Mouse (Mus musculus) heart, adult 2 months (tissue): ENCODE data around the gene Shbg.

Experiments
- EP300 ChIP-seq: fragments of 200-500 bp; IDR thresholded peaks from 2 replicates; pipeline ENCODE4 v1.6.1; 2011; ENCODE audit warnings: low read depth, low read length, control low read depth; ENCODE audit not compliant: insufficient read depth
- POLR2A ChIP-seq: fragments of 200-500 bp; IDR thresholded peaks from 2 replicates; pipeline ENCODE4 v1.6.1; 2011; ENCODE audit warnings: mild to moderate bottlenecking, low read depth, low read length, control low read depth; ENCODE audit not compliant: insufficient read depth

GRCm38 (mm10) chr11:69620394-69621081 is 2.8 kb upstream of the Shbg start:
- TF ChIP-seq POLR2A (no peak), EP300 (no peak)
